ENCODE assay signal across 7 mouse cellular contexts in genomic region chr12:69681566-69682061, GRCm38 (mm10). TPM values are rescaled to one million over a fixed set of nuclear protein-coding genes. Genes with fewer than 3 reads are reported as not detected.
DNase-seq lines count a peak whose midpoint lies in the region; ATAC-seq and TF ChIP-seq lines count a peak whose summit lies in the region.

TSS of gene Sos2 (minus strand) at chr12:69681852.

- no peak for TF ChIP-seq CTCF in gastrocnemius, adult 2 months (IDR thresholded peaks at IDR 0.05)

- H3K9me3 ChIP-seq in hindbrain, embryonic 15.5 days: no peaks in the 10 kb centered on the region

- H3K4me1 ChIP-seq in hindbrain, embryonic 15.5 days (replicated peaks): peaks cover 22% of the 10 kb centered on the region

- H3K36me3 ChIP-seq in hindbrain, embryonic 15.5 days: no peaks in the 10 kb centered on the region

- peak within 1 kb of the TSS; percentile 69 for H3K4me2 ChIP-seq in hindbrain, embryonic 15.5 days

- intact Hi-C loops in gastrocnemius, adult 2 months (cut with DNase I): loop anchor here (5.0 kb wide), 1 partner anchor 319 kb away; no protein-coding TSS in a partner anchor

- under 1% methylated on average over 57 of the region's 85 CpGs for WGBS in hindbrain, embryonic 15.5 days

- DNase-seq in adrenal gland, adult (ENCODE audit: inconsistent age in 2 of 2, low spot score in 1 of 2): peak; percentile 79 to 86
- peak; percentile 82 to 85 for DNase-seq in cerebellum, postnatal 25 days
- peak; percentile 85 for DNase-seq in gastrocnemius, adult 2 months
- peak; percentile 19 for DNase-seq in left cerebral cortex, adult 11 months (ENCODE audit: low spot score)
- DNase-seq in lung, postnatal 25 days (ENCODE audit: low spot score): peak; percentile 57
- peak; percentile 75 for DNase-seq in ovary, postnatal 36 days (ENCODE audit: low spot score)

- H3K9ac ChIP-seq in hindbrain, embryonic 15.5 days: peak within 1 kb of the TSS; percentile 94

- peak; percentile 87 for ATAC-seq in hindbrain, embryonic 15.5 days (ENCODE audit: low FRiP score, low read depth)

- peak within 1 kb of the TSS; percentile 96 for H3K27ac ChIP-seq in gastrocnemius, adult 2 months
- H3K27ac ChIP-seq in hindbrain, embryonic 15.5 days (replicated peaks): peak within 1 kb of the TSS; percentile 97

- H3K27me3 ChIP-seq in hindbrain, embryonic 15.5 days: no peaks in the 10 kb centered on the region

- peak within 1 kb of the TSS; percentile 98 for H3K4me3 ChIP-seq in gastrocnemius, adult 2 months
- H3K4me3 ChIP-seq in hindbrain, embryonic 15.5 days: peak within 1 kb of the TSS; percentile 98

RNA-seq across cellular contexts. Expression of gene Sos2, which starts in this region (rescaled TPM):
- 10 to 100 TPM; 45.1 to 55.4 TPM for total RNA-seq in gastrocnemius, adult 2 months (2021)
- polyA plus RNA-seq in hindbrain, embryonic 15.5 days (2015; fragmentation: Nextera tagmentation; extraction: Ambion mirVana): 12.5 and 13.3 TPM in 2 replicates

Comparison
In these comparisons a context has a peak if more than half of its experiments do, and no peak if none do; other contexts are left out.
1. Peak in every context shown above with its lines: DNase-seq, ATAC-seq, H3K4me3 ChIP-seq and H3K27ac ChIP-seq.
2. DNase-seq: peak in every context shown above with its lines; median percentile 85 in gastrocnemius, adult 2 months; 84 in cerebellum, postnatal 25 days; 82 in adrenal gland, adult; 75 in ovary, postnatal 36 days; 57 in lung, postnatal 25 days; 19 in left cerebral cortex, adult 11 months.